Mouse (Mus musculus) embryonic fibroblast, embryonic 13.5 days (primary cell): ENCODE results near the gene Icosl. TPM values are rescaled to one million over a fixed set of nuclear protein-coding genes. Genes with fewer than 3 reads are reported as not detected.

Experiments
- H3K27ac ChIP-seq: 2 replicates; pipeline ENCODE4 v1.5.1; 2012; ENCODE audit warnings: low read length, control low read depth, inconsistent platforms; ENCODE audit not compliant: insufficient read depth
- H3K4me1 ChIP-seq: 2 replicates; pipeline ENCODE4 v1.6.1; 2011; ENCODE audit warnings: low read length; ENCODE audit not compliant: control insufficient read depth, insufficient read depth
- H3K4me3 ChIP-seq: 2 replicates; pipeline ENCODE4 v1.5.1; 2011; ENCODE audit warnings: mild to moderate bottlenecking, control low read depth, low read length; ENCODE audit not compliant: insufficient read depth
- CTCF ChIP-seq: IDR thresholded peaks from 2 replicates; pipeline ENCODE4 v1.5.1; 2011; ENCODE audit warnings: mild to moderate bottlenecking, control low read depth, low read length, moderate library complexity, borderline replicate concordance; ENCODE audit not compliant: insufficient read depth
- POLR2A ChIP-seq: IDR thresholded peaks from 2 replicates; pipeline ENCODE4 v1.6.1; 2011; ENCODE audit warnings: low read depth, mild to moderate bottlenecking, control low read depth, low read length, moderate library complexity
- polyA plus RNA-seq: library from polyadenylated mRNA; stranded (reverse); fragments of >200 nt; gene quantifications from 2 replicates; pipeline ENCODE4 v1.2.4, GENCODE M21; 2011; ENCODE audit warnings: low read depth; ENCODE audit not compliant: missing spikeins, insufficient read length

Icosl gene
- polyA plus RNA-seq, 1 experiment = 0.98 TPM

- Histone ChIP-seq H3K27ac (no peak overlapping the region), H3K4me3 (no peak overlapping the region), H3K4me1 (no peaks in the 10 kb centered on the region)
- TF ChIP-seq POLR2A = no peak
- no peak for TF ChIP-seq CTCF
Measured at GRCm38 (mm10) chr10:78129423-78129822, 60.3 kb downstream of the Icosl start.

DNA sequence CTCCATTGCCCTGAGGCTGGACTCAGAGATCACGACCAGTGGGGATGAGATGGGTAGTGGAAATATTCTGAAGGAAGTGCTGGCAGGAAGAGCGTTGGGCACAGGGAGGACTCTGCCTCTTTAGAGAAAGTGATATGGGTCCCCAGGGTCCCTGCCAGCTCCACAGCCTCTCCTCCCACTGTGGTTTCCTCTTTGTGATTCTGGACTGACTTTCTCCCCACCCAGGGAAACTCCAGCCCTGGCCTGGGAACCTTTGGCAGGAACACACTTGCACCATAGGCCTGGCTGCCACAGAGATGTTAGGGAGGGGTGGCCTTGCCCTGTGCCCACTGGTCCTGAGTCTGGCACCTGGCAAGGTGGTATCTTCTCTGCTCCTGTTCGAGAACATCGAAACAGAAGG lies 60.9 kb downstream of the Icosl start:
- TF ChIP-seq CTCF = no peak
- no peak for TF ChIP-seq POLR2A
- no peak overlapping the region for H3K4me3 ChIP-seq
- H3K27ac ChIP-seq = no peak overlapping the region
- H3K4me1 ChIP-seq = no peaks in the 10 kb centered on the region

Other genes starting within 250 kb of the Icosl start
- not detected in 2 replicates for gene Krtap10-4, start 242.2 kb upstream of the Icosl start, polyA plus RNA-seq
- not detected in 2 replicates for gene Krtap10-10, start 233.4 kb upstream of the Icosl start, polyA plus RNA-seq
- not detected in 2 replicates for gene Gm36176, start 222.5 kb upstream of the Icosl start, polyA plus RNA-seq
- not detected in 2 replicates for gene Gm10318, start 216.4 kb upstream of the Icosl start, polyA plus RNA-seq
- gene Gm3285, start 207.3 kb upstream of the Icosl start, polyA plus RNA-seq = not detected in 2 replicates
- gene Lrrc3, start 166.8 kb upstream of the Icosl start, polyA plus RNA-seq = 1.8 and 1.9 TPM in 2 replicates
- gene Trpm2, start 98.7 kb upstream of the Icosl start, polyA plus RNA-seq = not detected in 2 replicates
- gene 1810043G02Rik, start 90.8 kb upstream of the Icosl start, polyA plus RNA-seq = 10.5 and 11.9 TPM in 2 replicates
- gene Pfkl, start 59.2 kb upstream of the Icosl start, polyA plus RNA-seq = 46.8 and 59.8 TPM in 2 replicates
- gene Dnmt3l, start 27.4 kb upstream of the Icosl start, polyA plus RNA-seq = 0.45 and 1.6 TPM in 2 replicates
- gene Aire, start 25.7 kb upstream of the Icosl start, polyA plus RNA-seq = not detected in 2 replicates
- 26.5 and 28.8 TPM in 2 replicates for gene D10Jhu81e, start 100.5 kb downstream of the Icosl start, polyA plus RNA-seq
- gene Pwp2, start 115.8 kb downstream of the Icosl start, polyA plus RNA-seq = 9.1 and 10.8 TPM in 2 replicates
- gene Trappc10, start 175.3 kb downstream of the Icosl start, polyA plus RNA-seq = 28.8 and 31.0 TPM in 2 replicates